Mouse (Mus musculus): Measurements from ENCODE around the gene Il27ra.

DNA sequence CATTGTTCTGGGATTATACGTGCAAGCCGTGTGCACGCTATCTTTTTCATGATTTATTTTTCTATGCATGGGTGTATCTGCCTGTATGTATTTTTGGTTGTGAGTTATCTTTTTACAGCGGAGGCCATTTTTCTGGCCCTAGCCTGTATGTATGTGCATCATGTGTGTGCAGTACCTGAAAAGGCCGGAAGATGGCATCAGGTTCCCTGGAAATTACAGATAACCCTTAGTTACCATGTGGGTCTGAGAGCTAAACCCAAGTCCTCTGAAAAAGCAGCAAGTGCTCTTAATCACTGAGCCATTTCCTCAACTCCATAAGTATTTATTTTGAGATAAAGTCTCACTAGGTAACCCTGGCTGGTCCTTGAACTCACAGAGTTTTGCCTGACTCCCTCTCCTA, 10.8 kb upstream of the Il27ra start:
- TF ChIP-seq CTCF (IDR thresholded peaks at IDR 0.05) = no peak
- TF ChIP-seq EP300 (IDR thresholded peaks at IDR 0.05) = no peak
